Mouse (Mus musculus) cortical plate, adult 2 months (tissue): Measurements from ENCODE around the gene Nup210.

Experiments used
- CTCF ChIP-seq: fragments of 200-500 bp; IDR thresholded peaks from 2 replicates; pipeline ENCODE4 v1.5.1; 2011; ENCODE audit warnings: mild to moderate bottlenecking, control low read depth, low read length; ENCODE audit not compliant: insufficient read depth; ENCODE audit errors: extremely low read depth
- POLR2A ChIP-seq: fragments of 200-500 bp; IDR thresholded peaks from 2 replicates; pipeline ENCODE4 v1.6.1; 2011; ENCODE audit warnings: mild to moderate bottlenecking, low read length, control low read depth; ENCODE audit not compliant: insufficient read depth; ENCODE audit errors: extremely low read depth

DNA sequence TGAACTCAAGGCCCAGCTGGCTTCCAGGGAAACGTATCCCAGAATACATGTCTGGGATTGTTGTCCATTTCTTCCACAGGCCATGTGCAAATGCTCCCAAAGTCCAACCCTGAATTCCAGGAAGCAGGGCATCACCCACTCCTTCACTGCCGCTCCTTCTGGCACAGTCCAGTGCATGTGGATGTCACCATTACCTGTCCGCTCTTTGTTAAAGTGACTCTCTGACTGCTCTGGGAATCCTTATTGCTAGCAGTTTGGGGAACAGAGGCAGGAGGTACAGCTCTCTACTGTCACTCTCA lies 4.7 kb downstream of the Nup210 start:
- TF ChIP-seq CTCF = no peak
- no peak for TF ChIP-seq POLR2A
